Mouse (Mus musculus): ENCODE results near the gene Mllt6. TPM values are rescaled to one million over a fixed set of nuclear protein-coding genes. Genes with fewer than 3 reads are reported as not detected.
A peak's percentile ranks its signal among the peaks of the same experiment; 100 is the strongest.
"Not testable (repeated sequence)": the region's sequence is repeated elsewhere in the genome, so short reads cannot be mapped to it uniquely, and the experiment has no call there.

The Mllt6 gene
- total RNA-seq, 2 experiments from 2014 or later: 143 to 147 TPM

DNA sequence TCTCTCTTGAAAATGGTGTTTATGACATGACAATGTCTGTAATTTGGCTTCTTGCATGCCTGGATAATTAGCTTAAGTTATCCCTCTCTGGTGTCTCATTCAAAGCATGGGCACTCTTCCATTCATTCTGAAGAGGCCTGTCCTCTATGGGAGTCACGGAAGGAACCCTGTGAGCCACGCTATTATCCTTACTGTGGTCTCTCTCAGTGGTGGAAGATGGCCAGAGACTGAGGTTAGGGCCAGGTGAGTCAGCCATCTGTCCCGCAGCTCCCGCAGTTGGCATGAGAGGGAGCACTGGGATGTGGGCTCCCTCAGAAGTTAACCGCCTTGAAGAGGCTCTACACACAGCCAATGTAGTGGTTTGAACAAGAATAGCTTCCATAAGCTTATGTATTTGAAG is 12.9 kb upstream of the Mllt6 start:
- intact Hi-C loops (cut with DNase I): no loop called here
- Histone ChIP-seq H3K4me3 (no peak overlapping the region), H3K27ac (no peak overlapping the region)
- no peak for DNase-seq (ENCODE audit: extremely low spot score in 1 of 2, low spot score in 2 of 2)
- no peak for TF ChIP-seq CTCF (IDR thresholded peaks at IDR 0.05)

DNA sequence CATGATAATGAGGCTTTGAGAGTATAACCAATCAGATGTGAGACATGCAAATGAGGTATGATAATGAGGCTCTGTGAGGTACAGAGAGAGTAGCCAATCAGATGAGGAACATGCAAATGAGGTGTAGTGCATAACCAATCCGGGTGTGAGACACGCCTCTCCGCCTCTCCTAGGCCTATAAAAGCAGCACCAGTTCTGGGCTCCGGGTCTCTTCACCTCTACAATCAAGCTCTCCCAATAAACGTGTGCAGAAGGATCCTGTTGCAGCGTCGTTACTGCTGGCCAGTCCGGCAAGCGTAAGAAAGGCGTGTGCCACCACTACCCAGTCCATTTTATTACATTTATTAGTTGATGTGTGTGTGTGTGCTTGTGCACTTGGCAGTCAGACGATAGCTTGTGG is 9.8 kb upstream of the Mllt6 start:
- intact Hi-C loops (cut with DNase I): not testable (repeated sequence)

DNA sequence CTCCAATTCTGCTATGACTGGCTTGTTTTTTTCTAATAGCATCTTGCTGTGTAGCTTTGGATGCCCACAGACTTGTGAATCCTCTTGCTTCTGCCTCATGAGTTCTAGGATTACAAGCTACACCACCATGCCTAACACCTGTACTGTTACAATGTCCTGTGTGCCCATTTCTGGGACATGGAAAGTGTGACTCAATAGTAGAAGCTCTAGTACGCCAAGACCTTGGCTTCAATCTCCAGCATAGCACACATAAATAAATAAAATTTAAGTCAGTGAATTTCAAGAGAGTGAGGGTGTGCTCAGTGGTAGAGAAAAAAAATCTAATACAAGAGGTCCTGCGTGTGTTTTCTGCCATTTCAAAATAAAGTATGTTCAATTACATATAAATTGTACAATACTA is 9.0 kb upstream of the Mllt6 start:
- Histone ChIP-seq H3K4me3 (no peak overlapping the region), H3K27ac (no peak overlapping the region)
- intact Hi-C loops (cut with DNase I): no loop called here
- TF ChIP-seq CTCF (IDR thresholded peaks at IDR 0.05): no peak
- DNase-seq (ENCODE audit: extremely low spot score in 1 of 2, low spot score in 2 of 2): no peak

More for the DNA sequence above, 9.8 kb upstream of the Mllt6 start:
- not testable (repeated sequence) for DNase-seq (ENCODE audit: extremely low spot score in 1 of 2, low spot score in 2 of 2); H3K4me3 ChIP-seq; H3K27ac ChIP-seq

DNA sequence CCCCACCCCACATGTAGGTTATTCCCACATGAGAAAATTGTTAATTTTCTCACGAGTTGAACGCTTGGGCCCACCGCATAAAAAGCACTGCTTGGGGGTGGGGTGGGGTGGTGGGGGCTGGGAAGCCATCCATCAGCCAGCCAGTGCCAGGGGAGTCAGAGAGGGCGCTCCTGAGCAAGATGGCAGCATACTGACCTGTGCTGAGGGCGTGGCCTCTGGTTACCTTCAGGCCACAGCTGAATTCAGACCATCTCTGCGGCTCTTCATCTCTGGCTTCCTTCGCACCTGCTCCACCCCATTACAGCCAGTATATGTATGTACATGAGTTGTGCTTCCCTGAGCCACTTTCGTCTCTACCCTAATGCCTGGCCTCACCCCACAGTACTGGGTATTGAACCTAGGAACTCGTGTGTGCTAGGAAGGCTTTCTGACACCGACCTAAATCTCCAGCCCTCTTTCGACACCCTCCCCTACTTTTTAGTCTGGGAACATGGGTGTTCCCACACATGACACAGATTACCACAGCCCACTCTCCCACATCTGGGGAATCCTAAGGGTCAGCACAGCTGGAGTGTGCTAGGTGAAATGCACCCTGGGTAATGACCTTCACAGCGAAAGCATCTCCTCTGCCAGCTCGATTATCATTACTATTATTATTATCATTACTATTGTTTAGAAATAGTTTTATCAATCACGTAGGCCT is 6.8 kb upstream of the Mllt6 start:
- DNase-seq (ENCODE audit: extremely low spot score in 1 of 2, low spot score in 2 of 2): no peak
- no peak for TF ChIP-seq CTCF (IDR thresholded peaks at IDR 0.05)
- intact Hi-C loops (cut with DNase I): no loop called here

DNA sequence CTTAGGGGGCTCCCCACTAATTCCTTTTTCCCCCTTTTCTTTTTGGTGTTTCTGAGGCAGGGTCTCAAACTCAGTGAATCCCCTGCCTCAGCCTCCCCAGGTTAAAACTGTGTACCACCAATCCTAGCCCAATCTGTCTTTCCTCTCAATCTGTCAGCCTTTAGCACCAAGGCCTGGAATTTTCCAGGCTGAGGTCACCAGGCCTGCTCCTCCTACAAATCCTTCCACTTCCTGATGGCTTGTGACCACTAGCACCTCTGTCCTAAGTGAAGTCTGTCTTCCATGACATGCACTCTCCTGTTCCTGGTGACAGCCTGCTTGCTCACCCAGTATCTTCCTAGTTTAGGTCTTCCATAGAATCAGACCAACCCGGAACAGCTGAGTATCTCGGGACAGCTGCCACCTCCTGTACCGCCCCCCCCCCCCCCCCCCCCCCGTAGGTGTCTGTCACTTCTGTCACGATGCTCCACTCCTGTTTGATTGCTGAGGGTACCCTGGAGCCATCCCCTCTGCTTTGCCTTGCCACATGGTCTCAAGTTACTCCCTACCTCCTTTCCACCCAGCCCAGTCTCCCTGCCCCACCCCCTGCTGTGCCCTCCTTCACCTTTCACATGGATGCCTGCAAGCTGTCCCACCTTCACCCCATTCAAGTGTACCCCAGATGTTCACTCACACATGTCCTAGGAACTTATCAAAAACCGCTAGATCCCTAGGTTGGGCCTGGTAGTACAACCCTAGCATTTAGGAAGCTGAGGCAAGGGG is 5.8 kb upstream of the Mllt6 start:
- Histone ChIP-seq H3K4me3 (no peak overlapping the region), H3K27ac (no peak overlapping the region)
- TF ChIP-seq CTCF (IDR thresholded peaks at IDR 0.05): no peak
- intact Hi-C loops (cut with DNase I): no loop called here
- no peak for DNase-seq (ENCODE audit: extremely low spot score in 1 of 2, low spot score in 2 of 2)

More for the DNA sequence above, 6.8 kb upstream of the Mllt6 start:
- Histone ChIP-seq H3K27ac (no peak overlapping the region), H3K4me3 (no peak overlapping the region)

DNA sequence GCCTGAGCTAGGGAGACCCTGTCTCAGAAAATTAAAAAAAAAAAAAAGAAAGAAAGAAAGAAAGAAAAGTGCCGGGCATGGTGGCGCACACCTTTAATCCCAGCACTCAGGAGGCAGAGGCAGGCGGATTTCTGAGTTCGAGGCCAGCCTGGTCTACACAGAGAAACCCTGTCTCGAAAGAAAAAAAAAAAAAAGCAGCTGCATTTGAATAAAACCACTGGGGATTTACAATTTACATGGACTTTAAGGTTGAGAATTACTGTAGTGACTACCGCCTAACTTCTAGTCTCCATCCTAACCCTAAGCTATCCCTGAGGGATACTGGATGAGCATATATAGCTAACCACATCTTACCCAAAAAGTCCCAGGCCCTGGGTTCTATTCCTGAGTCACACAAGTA is 5.2 kb upstream of the Mllt6 start:
- intact Hi-C loops (cut with DNase I); H3K27ac ChIP-seq; H3K4me3 ChIP-seq; DNase-seq (ENCODE audit: extremely low spot score in 1 of 2, low spot score in 2 of 2): not testable (repeated sequence)

DNA sequence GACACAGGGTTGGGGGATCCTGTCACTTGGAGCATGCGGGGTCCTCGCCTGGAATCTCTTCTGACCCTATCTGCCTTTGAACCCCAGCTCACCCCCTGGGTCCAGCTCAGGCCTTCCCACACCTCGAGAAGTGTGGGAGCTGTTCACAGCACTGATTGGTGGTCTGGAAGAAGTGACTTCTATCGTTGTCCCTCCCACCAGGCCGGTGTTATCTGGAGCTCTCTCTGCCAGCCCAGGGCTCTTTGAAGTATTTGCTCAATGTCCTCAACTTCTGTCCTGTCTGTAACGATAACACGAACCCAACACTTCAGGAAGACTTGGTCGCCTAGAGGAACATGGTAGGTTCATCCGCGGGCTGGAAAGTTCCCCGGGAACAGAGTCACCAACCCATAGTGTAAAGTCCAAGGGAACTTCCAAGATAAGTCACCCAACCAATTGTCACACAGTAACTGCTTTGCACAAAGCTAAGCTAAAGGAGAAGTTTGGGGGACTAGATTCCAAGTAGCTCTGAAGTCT is 4.4 kb upstream of the Mllt6 start:
- H3K27ac ChIP-seq: no peak overlapping the region
- DNase-seq (ENCODE audit: extremely low spot score in 1 of 2, low spot score in 2 of 2): no peak
- no peak for TF ChIP-seq CTCF (IDR thresholded peaks at IDR 0.05)
- intact Hi-C loops (cut with DNase I): no loop called here
- H3K4me3 ChIP-seq: peak overlapping the region; percentile 84

DNA sequence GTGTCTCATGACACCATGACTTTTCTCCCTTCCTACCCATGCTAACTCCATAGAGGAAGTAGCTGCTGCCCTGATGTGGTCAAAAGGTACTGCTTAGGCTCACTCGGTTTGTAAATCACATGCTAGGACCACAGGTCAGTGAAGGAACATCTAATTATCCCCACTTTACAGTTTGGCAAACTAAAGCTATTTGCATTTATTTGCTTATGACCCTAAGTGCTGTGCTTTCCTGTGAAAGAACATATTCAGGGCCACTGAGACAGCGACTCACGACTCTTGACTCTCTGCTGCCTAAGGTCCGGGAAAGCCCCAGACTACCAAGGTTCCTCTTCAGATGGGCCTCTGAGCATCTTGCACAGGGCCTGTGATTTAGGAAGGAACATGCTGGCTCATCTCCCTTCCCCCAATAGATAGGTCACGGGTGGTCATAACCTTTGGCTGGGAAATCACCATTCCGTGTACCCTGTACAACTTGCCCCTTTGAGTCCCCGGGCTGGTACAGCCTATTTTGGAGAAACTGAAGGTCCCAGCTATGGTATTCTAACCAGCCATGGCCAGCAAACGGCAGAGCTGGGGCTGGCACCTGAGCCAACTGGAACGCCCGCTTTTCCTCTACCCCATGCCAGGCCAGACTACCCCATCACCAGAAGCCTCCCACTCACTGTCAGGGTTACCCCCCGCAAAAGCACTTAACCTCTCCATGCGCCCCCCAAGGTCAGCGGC is 3.8 kb upstream of the Mllt6 start:
- Histone ChIP-seq H3K27ac (peak overlapping the region; percentile 87), H3K4me3 (peak overlapping the region; percentile 84)
- intact Hi-C loops (cut with DNase I): no loop called here
- no peak for DNase-seq (ENCODE audit: extremely low spot score in 1 of 2, low spot score in 2 of 2)
- no peak for TF ChIP-seq CTCF (IDR thresholded peaks at IDR 0.05)

DNA sequence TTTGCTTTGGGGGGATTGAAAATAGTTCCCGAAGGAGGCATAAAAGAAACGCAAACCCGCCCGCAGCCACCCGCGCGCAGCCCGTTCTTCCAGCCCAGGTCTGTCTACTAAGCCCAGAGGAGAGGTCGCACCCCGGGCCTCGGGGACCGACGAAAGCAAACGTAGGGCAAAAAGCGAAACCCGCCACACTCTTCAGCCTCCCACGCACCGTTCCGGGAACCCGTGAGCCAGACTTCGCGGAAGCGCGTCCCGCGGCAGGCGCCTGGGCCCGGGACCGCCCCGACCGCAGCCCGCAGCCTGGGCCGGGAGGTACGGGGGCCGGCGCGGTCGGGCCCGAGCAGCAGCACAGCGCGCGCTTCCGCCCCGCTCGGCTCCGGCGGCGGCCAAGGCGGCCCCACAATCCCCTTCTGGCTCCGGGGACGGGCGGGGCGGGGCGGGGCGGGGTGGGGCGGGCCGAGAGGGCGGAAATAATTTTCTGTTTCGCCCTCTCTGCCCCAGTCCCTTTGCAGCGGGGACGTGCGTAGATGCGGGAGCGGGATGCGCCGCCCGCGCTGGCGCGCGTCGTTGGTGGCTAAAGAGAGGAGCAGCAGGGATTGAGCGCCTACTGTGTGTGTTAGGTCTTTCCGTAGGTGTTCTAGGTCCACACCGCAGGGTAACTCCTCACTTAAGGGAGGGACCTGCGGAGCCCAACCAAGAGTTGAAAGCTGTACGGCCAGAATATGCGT is 3.1 kb upstream of the Mllt6 start:
- H3K27ac ChIP-seq: peak overlapping the region; percentile 87
- no peak for TF ChIP-seq CTCF (IDR thresholded peaks at IDR 0.05)
- intact Hi-C loops (cut with DNase I): loop anchor here (5.0 kb wide), 1 partner anchor 37 kb away; no protein-coding TSS in a partner anchor

DNA sequence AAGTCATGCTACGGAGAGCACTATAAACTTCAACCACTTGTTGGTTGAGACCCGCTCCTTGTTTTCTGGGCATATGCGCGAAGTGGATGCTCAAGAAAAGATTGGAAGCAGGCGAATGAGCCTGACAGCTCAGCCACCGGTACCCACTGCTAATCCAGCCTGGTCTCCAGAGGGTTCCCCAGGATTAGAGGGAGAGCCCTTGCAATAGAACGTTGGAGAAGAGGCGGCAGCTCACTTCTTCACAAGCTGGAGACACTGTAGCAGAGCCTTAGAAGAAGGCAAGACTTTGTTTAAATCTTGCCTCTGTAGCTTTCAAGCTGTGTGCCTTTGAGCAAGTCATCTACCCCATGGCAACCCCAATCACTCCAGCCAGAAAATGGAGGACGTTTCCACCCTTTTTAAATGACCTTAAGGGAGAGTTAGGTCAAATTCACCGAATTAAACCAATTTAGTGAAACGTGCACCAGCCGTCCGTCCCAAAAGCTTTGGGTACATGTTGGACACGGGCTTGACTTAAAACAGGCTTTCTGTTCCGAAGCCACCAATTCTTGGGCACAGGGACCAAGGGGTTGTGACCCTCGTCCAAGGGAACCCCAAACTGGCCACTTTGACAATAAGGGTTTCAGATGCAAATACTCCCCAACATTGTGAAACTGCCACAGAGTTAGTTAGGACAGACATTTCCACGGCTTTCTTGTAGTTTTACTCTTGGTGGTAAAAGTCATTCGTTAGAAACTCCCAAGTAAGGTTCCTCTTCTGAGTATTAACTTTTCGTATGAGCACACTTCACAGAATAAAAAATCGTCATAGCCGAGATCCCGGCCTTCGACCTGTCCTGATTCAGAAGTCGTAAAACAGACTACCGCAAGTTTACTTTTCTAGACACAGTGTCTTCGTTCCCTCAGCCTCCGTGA is 2.2 kb upstream of the Mllt6 start:
- TF ChIP-seq CTCF (IDR thresholded peaks at IDR 0.05): no peak
- intact Hi-C loops (cut with DNase I): loop anchor here (5.0 kb wide), 1 partner anchor 36 kb away; no protein-coding TSS in a partner anchor
- peak overlapping the region; percentile 76 for H3K27ac ChIP-seq
- H3K4me3 ChIP-seq: peak overlapping the region; percentile 84
- no peak for DNase-seq (ENCODE audit: extremely low spot score in 1 of 2, low spot score in 2 of 2)

More for the DNA sequence above, 3.1 kb upstream of the Mllt6 start:
- H3K4me3 ChIP-seq: peak overlapping the region; percentile 84
- peak; percentile 76 to 78 for DNase-seq (ENCODE audit: extremely low spot score in 1 of 2, low spot score in 2 of 2)
